In the genomic region with DNA sequence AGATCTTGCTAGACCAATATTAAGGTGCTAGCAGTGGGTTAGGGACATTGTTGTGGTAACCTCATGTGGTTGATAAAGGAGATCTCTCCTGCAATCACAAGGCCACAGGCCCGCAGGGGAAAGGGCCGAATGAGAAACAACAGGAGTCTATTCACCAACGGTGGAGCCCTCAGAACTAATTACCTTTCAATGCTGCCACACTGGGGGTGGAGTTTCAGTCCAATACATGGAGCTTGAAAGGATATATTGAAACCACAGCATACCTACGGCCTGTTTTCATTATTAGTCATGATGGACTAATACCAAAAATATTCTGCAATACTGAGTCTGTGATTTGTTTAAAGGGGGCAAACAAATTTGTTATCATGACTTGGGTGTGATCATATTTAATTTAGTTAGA, we compare ENCODE assay signal across 27 mouse cellular contexts. TPM values are rescaled to one million over a fixed set of nuclear protein-coding genes. Genes with fewer than 3 reads are reported as not detected.
"Had no signal": no experiment of that assay in that cellular context is flagged by ENCODE, and none has a peak within 500 bp of the region (broad histone marks: within the 10 kb centered on the region; RNA-seq: fewer than 3 reads in every experiment).

No protein-coding gene starts in this region.

- DNase-seq: gastrocnemius, adult 2 months; gastrocnemius, postnatal 10 days; gastrocnemius, postnatal 25 days; heart, adult 18-20 months; heart, postnatal 10 days; heart, postnatal 4 days; kidney, adult 11 months; kidney, adult 2 months; kidney, adult 9 months; kidney, postnatal 14 days; kidney, postnatal 36 days; layer of hippocampus, adult 9-11 months; layer of hippocampus, postnatal 36 days; left cerebral cortex, postnatal 4 days had no signal

RNA-seq across cellular contexts. Expression of gene Nme8, which starts 6.2 kb away (rescaled TPM):
- total RNA-seq: gastrocnemius, adult 2 months; gastrocnemius, postnatal 10 days; gastrocnemius, postnatal 25 days; gastrocnemius, postnatal 4 days; granulocyte monocyte progenitor cell, adult 5-6 weeks; heart, adult 18-20 months; heart, adult 8-10 months; heart, postnatal 25 days; hindbrain, postnatal 0 days; layer of hippocampus, adult 18-20 months; layer of hippocampus, adult 8-10 months; layer of hippocampus, postnatal 14 days; layer of hippocampus, postnatal 36 days; left cerebral cortex, adult 18-20 months; left cerebral cortex, adult 8-10 months; left cerebral cortex, postnatal 10 days; left cerebral cortex, postnatal 25 days; left cerebral cortex, postnatal 4 days; liver, adult 2 months had no signal
